Mouse (Mus musculus): ENCODE data around the gene Nav2. TPM values are rescaled to one million over a fixed set of nuclear protein-coding genes. Genes with fewer than 3 reads are reported as not detected.

The Nav2 gene
- total and polyA plus RNA-seq, 3 experiments, result 2.0 to 2.7 TPM; not detected in 1

- Histone ChIP-seq H3K79me2 (ENCODE audit: control insufficient read depth, insufficient read depth, low read length, poor library complexity) (no peaks in the 10 kb centered on the region), H3K27ac (ENCODE audit: control insufficient read depth, low read depth, low read length) (no peak overlapping the region), H3K9ac (ENCODE audit: control insufficient read depth, low read depth, low read length, poor library complexity, severe bottlenecking) (no peak overlapping the region), H3K36me3 (ENCODE audit: control insufficient read depth in 1 of 2, insufficient read depth in 2 of 2, low read length in 2 of 2) (no peaks in the 10 kb centered on the region), H3K4me3 (ENCODE audit: control insufficient read depth in 1 of 2, insufficient read depth in 1 of 2, low read depth in 2 of 2, low read length in 2 of 2) (no peak overlapping the region), H3K27me3 (ENCODE audit: control insufficient read depth in 1 of 2, insufficient read depth in 2 of 2, low read length in 2 of 2) (no peaks in the 10 kb centered on the region), H3K4me1 (ENCODE audit: control insufficient read depth in 1 of 2, insufficient read depth in 2 of 2, low read length in 2 of 2) (no peaks in the 10 kb centered on the region), H3K9me3 (replicated peaks; ENCODE audit: insufficient read depth, low read length) (no peaks in the 10 kb centered on the region)
- no peak for TF ChIP-seq TAL1 (IDR thresholded peaks at IDR 0.05; ENCODE audit: low read length)
- TF ChIP-seq ZNF384 (IDR thresholded peaks at IDR 0.05; ENCODE audit: low read depth, low read length), result no peak
- TF ChIP-seq MYC (IDR thresholded peaks at IDR 0.05; ENCODE audit: low read depth, low read length), result no peak
- TF ChIP-seq ZKSCAN1 (IDR thresholded peaks at IDR 0.05; ENCODE audit: low read depth, low read length), result no peak
- TF ChIP-seq EP300 (IDR thresholded peaks at IDR 0.05; ENCODE audit: low read depth in 1 of 2, low read length in 2 of 2), result no peak
- TF ChIP-seq MXI1 (IDR thresholded peaks at IDR 0.05; ENCODE audit: low read depth, low read length), result no peak
- TF ChIP-seq GABPA (IDR thresholded peaks at IDR 0.05; ENCODE audit: low read depth, low read length), result no peak
- no peak for TF ChIP-seq MAFK (IDR thresholded peaks at IDR 0.05; ENCODE audit: borderline replicate concordance, low read depth, low read length)
- TF ChIP-seq CHD2 (IDR thresholded peaks at IDR 0.05; ENCODE audit: low read length), result no peak
- no peak for TF ChIP-seq SMC3 (IDR thresholded peaks at IDR 0.05; ENCODE audit: low read depth, low read length)
- no peak for TF ChIP-seq UBTF (IDR thresholded peaks at IDR 0.05; ENCODE audit: borderline replicate concordance, insufficient read depth, low read depth, low read length)
- TF ChIP-seq MAZ (IDR thresholded peaks at IDR 0.05; ENCODE audit: low read depth, low read length), result no peak
- TF ChIP-seq RCOR1 (IDR thresholded peaks at IDR 0.05; ENCODE audit: low read depth, low read length), result no peak
- no peak for TF ChIP-seq POLR2A (IDR thresholded peaks at IDR 0.05; ENCODE audit: control insufficient read depth in 1 of 2, insufficient read depth in 1 of 2, low read depth in 1 of 2, low read length in 2 of 2, poor library complexity in 1 of 2)
- no peak for TF ChIP-seq KAT2A (conservative IDR thresholded peaks at IDR 0.05; ENCODE audit: low read depth, low read length)
- TF ChIP-seq MYB (IDR thresholded peaks at IDR 0.05; ENCODE audit: low read depth, low read length), result no peak
- no peak for DNase-seq (ENCODE audit: low read depth, low spot score)
Measured at GRCm38 (mm10) chr7:49407688-49408087, 499.2 kb downstream of the Nav2 start.

GRCm38 (mm10) chr7:49408625-49409024, 500.1 kb downstream of the Nav2 start:
- Histone ChIP-seq H3K4me3 (ENCODE audit: control insufficient read depth in 1 of 2, insufficient read depth in 1 of 2, low read depth in 2 of 2, low read length in 2 of 2) (no peak overlapping the region), H3K4me1 (ENCODE audit: control insufficient read depth in 1 of 2, insufficient read depth in 2 of 2, low read length in 2 of 2) (no peaks in the 10 kb centered on the region), H3K79me2 (ENCODE audit: control insufficient read depth, insufficient read depth, low read length, poor library complexity) (no peaks in the 10 kb centered on the region), H3K9me3 (replicated peaks; ENCODE audit: insufficient read depth, low read length) (no peaks in the 10 kb centered on the region), H3K36me3 (ENCODE audit: control insufficient read depth in 1 of 2, insufficient read depth in 2 of 2, low read length in 2 of 2) (no peaks in the 10 kb centered on the region), H3K9ac (ENCODE audit: control insufficient read depth, low read depth, low read length, poor library complexity, severe bottlenecking) (no peak overlapping the region), H3K27me3 (ENCODE audit: control insufficient read depth in 1 of 2, insufficient read depth in 2 of 2, low read length in 2 of 2) (no peaks in the 10 kb centered on the region), H3K27ac (ENCODE audit: control insufficient read depth, low read depth, low read length) (no peak overlapping the region)
- DNase-seq (ENCODE audit: low read depth, low spot score), result no peak
- TF ChIP-seq ELF1 (IDR thresholded peaks at IDR 0.05; ENCODE audit: low read depth, low read length) (no peak), UBTF (IDR thresholded peaks at IDR 0.05; ENCODE audit: borderline replicate concordance, insufficient read depth, low read depth, low read length) (no peak), CHD1 (IDR thresholded peaks at IDR 0.05; ENCODE audit: low read depth, low read length) (no peak), MYB (IDR thresholded peaks at IDR 0.05; ENCODE audit: low read depth, low read length) (no peak)

Data from MEL (cell line).